Mouse (Mus musculus): ENCODE measurements around the gene Stxbp1.

GRCm38 (mm10) chr2:32875675-32876489, 28.8 kb upstream of the Stxbp1 start, which contains the start of gene Fam129b:
- TF ChIP-seq CTCF (IDR thresholded peaks at IDR 0.05; ENCODE audit: extremely low read depth, insufficient read length, insufficient replicate concordance, low read depth, low read length) (no peak), POLR2A (IDR thresholded peaks at IDR 0.05; ENCODE audit: low read depth, low read length) (peak; percentile 18; the same call in 1 of the 2 replicates)
